Mouse (Mus musculus) c-Kit-negative CD71-positive TER-119-positive erythroid progenitor cells, embryonic 14.5 days (primary cell): ENCODE measurements around the gene Prn.

Experiments
- DNase-seq: peaks from one replicate; pipeline ENCODE4 v3.0.0-alpha.2; 2013; ENCODE audit warnings: low read depth, low spot score

The Prn gene

DNA sequence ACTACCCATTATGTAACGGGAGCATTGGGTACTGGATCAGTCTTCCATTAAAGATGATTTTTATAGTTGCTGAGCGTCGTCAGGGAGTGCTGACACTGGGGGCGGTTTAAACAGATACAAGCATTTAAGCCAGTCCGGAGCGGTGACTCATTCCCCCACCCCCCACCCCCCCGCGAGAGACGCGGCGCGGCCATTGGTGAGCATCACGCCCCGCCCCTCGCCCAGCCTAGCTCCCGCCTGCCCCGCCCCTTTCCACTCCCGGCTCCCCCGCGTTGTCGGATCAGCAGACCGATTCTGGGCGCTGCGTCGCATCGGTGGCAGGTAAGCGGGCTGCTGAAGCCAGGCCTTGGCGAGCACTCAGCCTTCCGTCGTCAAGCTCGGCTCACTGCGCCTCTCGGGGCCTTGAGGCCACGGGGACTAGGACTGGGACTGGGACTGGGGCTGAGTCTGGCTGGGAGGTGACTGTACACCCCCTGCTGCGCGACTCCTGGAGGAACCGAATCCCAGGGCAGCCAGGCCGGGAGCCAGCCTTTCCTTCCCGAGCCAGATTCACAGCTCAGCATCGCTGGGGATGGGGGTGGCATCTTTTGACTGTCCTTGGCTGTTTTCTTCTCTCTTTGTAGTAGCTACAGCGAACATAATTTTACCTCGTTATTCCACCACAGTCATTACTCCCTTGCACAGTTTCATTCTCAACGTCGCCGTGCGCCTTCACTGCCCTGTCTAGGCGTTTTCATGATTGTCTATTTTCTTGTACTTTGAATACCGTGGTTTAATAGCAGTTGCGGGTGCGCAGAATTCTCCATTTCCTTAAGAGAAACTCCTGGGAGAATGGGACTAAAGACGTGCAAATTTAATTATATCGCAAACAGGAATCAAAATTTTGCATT, at the start of gene Prn, which contains the start of gene Prnp:
Gene Prn (plus strand): TSS at position 275 of the 890 bp plus-strand sequence.
Gene Prnp (plus strand): TSS at position 246 of the 890 bp plus-strand sequence.
- DNase-seq: peak; percentile 91

DNA sequence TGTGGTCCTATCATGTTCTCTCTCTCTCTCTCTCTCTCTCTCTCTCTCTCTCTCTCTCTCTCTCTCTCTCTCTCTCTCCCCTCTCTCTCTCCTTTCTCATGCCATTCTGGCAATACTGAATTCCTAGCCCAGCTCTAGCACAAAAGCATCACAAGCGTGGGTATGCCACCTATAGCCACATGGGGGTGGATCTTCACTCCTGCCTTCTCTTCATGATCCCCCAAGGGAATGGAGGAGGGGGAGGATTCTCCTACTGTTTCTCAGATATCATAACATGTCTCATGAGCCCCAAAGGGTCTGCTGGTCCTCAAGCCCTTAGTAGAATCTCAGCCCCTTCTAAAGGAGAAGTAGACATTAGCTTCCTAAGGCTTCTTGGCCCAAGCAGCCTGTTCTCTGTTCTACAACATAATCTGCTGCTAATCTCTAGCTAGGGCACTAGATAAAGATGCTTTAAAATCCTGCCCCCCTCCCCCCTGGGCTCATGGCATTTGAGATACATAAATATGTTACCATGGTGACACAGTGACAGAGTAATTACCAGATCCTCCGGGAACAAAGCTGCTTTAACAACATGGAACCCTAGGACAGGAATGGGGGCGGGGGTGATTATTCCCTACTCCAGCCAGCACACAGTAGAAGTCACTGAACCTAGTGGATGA, 47.0 kb upstream of the Prn start:
- DNase-seq: no peak

DNA sequence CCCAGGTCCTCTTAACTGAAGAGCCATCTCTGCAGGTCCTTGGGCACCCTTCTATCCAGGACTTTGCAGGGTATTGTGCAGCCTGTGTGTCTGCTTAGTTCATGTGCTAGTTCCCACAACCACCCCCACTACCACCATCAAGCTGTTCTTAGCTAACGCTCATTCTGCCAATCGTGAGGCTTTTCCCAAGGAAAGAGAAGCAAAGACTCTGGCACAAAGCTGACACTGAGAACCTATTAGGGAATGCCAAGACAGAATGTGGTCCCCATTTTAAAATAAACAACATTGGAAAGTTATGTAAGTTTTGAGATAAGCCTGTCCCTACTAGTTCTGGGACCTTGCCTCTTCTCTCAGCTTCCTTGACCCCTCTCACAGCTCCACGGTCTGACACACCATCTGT, 46.3 kb upstream of the Prn start:
- DNase-seq: no peak

DNA sequence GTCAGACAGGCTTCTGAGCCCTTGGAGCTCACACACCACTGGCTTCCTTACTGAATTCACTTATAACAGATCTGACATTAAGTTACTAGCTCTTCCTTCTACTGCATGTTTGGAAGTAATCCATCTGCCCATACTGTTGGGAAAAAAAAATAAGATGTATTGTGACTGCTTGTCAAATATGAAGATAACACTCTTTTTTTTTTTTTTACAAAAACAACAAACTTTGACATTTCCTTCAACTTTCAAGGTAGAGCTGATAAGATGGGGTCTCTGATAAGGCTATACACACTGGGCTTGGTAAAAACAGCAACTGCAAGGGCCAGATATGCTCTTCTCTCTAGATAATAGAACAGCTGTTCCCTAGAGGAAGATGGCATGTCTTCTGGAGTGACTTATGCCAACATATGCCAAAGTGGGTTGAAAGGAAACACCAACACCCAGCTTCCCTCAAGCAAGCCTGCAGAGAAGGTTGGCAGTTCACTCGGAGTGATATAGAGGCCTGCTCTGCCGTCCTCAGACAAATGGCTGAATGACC, 45.4 kb upstream of the Prn start:
- no peak for DNase-seq

DNA sequence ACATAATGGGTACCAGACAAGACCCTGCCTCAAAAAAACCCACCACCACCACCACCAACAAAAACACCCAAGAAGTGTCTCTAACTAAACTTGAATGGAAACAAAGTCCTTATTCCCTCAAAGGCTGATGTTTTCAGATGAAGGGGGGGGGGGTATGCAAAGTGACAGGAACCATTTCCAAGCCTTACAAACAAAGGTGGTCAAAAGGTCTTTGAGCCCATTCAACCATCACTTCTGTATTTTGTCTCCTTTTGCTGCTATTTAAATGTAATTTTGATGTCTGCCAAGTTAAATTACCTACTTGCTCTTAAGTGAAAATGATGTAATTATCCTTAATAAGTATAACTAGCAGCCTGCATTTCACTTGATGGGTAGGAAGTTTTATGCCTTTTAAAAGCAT, 43.1 kb upstream of the Prn start:
- no peak for DNase-seq

DNA sequence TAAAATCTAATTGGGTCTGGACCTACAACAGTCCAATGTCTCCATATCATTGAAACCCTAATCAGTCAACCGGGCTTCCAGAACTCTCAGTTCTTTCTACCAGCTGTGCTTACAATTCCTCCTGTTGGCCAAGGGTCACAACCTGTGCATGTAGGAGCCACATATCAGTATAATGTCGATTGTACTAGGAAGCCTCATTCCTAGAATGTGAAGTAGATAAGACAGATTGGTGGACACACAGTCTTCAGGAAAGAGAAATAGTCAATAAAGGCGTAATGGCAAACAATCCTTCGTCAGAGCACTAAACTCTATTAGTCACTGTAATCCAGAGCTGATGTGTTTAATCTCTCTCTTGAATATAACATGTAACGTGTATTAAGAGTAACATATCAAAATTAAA, 40.8 kb upstream of the Prn start:
- no peak for DNase-seq

DNA sequence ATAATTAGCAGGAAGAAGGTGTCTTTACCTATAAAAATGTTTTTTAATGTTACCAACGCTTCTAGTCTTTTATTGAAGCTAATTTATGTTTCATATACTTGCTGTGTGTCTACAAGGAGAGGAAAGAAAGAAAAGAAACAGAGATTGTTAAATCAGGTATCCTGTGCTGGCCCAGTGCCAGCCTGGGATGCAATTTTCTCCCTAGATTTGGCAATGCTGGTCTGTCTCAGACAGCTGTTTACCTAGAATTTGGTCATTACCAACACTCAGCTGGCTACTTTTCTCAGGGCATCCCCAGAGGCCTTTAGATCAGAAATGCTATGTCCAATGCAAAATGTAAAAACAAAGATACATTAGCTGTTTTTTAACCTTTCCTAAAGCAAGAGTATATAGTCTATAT, 36.4 kb upstream of the Prn start:
- DNase-seq: no peak

DNA sequence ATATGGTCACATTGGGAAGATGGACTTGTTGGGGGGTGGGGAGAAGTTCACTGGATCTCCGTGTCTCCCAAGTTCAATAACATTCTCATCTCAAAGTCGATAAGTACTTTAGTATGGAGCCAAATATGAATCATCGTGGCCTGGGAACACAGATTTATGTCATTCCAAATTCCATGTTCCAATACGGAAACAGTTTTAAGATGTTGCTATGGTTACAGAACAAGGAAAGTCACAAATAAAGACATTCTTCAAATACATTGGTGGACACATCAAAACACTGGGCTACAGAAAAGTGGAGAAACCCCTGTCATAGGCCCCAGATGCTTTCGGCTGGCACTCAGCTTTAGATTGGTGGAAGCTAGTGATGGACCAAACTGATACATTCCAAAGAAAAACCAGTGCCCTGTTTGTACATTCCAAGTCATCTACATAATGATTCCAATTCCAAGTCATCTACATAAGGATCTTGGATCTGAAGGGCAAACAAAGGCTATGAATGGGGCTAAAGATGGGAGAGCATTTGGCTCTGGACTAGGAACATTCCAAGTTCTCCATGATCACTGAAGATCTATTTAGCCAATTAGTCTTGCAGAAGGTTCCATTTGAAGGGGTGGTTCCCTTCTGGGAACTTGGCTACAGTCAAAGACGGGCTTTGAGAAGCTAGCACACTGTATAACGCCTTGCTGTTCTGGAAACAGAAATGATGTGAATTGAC, 33.0 kb upstream of the Prn start:
- DNase-seq: no peak

DNA sequence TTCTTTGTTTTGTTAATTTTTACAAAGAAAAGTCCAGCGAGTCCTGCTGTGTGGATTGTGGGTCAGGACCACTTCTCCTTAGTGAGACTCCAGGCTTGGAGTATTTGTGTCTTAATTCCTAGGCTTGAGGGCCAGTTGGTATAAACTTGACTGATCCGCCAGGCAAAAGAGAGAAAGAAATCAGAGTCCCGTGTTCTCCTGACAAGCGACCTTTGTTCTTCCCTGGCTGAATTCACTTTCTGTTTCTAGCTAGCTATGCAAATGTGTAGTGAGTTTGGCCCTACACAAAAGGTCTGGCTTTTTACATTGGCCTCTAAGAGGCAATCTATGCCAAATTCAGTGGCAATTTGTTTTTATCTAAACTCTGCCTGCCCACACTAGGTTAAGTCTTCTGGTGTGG, 28.0 kb upstream of the Prn start:
- DNase-seq: no peak

DNA sequence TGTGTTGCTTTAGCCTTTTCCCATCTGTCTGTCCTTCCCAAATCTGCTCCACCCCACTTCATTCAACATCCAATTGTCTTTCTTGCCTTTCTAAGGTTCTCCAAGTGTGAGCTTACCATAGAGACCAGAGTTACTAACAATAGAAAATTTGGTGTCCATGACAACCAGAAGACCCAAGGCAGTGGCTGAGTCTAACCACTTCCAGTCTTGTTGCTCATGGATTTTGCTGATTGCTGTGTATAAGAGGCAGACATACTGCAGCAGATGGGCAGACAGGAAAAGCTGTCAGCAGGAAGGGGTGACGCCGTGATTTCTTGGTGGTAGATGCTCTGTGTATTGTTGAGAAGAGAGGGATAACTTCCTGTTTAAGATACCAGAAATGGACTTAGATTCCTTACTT, 26.6 kb upstream of the Prn start:
- DNase-seq: no peak

DNA sequence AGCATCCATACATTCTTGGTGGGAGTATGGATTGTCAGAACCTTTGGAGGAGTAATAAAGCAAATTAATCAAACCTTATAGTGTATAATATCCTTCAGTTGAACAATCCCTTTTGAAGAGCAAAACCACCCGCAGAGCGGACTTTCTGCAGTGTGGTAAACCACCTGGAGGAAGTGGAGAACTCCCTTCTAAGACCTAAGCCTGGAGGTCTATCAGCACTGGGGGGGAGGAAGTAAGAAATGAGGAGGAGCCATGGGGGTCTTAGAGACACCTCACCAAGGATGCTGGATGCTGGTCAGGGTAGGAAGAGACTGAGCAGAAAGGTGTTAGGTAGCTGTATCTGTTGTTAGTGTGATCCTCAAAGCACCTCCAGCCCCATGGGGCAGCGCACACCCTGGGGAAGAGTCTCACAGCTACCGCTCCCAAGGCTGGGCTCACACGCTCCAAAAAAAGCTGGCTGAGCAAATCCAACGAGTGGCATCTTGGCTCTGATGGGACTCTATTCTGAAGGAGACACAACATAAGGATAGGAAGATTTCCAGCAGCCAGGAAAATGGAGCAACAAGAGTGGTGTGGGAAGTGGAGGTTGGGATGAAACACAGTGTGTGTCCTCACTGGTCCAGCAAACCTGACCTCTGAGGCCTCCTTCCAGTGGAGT, 23.1 kb upstream of the Prn start:
- no peak for DNase-seq

DNA sequence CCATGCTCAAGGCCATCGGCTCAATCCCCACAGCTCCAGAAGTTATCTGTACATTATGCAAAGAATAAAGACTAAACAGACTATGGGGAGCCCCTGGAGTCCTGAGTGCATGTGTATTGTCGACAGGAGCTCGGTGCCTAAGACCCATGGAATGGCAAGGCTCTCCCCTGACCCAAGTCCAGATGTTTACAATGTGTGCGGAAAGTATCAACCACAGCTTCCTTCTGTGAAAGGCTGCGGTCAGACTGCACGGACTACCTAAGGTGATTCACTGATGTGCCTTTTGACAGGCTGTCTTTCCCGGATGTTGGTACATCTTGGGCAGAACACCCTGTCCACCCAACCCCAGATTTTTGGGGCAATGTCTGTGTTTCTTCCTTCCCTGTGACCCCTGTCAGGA, 21.5 kb upstream of the Prn start:
- DNase-seq: no peak

DNA sequence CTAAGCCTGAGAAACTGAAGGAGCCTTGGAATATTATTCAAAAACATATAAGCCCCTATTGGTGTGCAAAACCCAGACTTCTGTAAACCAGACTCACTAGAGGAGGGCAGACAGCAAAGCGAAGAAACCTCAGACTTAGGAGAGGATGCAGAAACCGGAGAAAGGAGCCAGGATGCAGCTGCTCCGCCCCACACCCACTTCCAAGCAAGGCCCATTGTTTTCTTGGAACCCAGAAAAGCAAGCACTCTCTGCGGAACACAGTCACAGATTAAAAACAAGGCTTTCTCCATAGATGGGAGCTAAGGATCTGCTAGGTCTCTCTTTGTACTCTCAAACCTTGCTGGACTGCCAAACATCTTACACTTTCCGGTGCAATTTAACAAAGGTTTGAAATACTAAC, 17.2 kb upstream of the Prn start:
- DNase-seq: no peak

DNA sequence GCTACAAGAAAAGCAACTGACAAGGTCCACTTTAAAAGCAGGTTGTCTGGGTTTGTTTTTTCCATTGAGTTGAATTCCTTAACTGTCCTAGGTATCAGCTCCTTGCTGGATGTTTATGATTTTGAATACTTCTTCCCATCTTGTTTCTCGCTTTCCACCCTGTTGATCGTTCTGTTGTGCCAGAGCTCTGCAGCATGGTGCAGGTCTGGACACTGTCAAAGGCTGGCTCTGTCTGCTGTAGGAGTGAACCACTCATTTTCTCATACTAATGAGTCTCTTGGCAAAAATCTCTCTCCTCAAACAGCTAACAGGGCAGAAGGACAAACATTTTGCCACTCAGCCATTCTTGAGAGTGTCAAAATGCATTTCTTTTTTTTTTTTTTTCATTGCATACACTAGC, 14.7 kb upstream of the Prn start:
- no peak for DNase-seq

DNA sequence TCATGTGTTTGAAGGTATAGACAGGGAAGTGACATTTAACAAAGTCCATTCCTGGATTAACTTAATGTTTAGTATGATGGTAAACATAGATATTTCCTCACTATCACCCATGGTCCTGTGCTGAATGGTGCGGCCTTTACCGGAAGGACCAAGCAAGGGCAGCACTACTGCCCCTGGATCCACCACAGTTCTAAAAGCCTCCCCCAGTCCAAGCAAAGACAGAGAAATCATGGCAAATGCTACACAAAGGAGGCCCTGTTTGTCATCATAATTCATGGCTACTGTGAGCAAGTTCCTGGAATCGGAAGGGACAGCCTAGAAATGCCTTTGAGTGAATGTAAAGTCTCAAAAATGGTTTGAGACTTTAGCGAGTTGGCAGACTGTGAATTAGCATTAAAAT, 13.7 kb upstream of the Prn start:
- no peak for DNase-seq

DNA sequence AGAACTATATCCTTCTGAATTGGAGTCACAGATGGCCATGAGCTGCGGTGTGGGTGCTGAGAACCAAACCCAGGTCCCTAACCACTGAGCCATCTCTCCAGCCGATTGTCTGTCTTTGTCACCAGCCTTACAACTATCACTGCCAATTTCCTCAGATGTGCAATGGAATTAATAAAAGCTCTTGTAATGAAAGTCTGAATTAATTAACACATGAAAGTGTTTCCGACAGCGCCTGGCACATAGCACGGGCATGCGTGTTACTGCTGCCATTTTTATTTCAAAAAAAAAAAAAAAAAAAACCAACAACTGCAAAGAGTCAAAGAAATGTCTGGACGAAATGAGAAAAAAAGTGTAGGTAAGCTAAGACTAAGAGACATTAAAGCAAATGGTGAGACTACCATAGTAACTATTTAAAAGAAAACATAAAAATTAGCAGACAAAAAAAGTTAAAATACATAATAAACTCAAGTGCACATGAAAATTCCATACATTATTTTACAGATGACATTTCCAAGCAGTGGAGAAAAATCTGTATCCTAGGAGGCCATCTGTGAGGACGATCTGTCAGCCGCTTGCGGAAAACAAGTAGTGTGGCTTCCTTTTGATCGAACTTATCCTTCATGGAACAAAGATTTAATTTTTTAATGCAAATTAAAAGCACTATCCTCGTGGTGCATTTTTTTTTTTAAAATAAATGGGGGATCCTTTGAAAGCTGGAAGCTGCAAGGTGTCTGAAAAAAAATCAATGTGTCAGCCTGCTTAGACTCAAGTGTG, 12.2 kb upstream of the Prn start:
- DNase-seq: no peak

DNA sequence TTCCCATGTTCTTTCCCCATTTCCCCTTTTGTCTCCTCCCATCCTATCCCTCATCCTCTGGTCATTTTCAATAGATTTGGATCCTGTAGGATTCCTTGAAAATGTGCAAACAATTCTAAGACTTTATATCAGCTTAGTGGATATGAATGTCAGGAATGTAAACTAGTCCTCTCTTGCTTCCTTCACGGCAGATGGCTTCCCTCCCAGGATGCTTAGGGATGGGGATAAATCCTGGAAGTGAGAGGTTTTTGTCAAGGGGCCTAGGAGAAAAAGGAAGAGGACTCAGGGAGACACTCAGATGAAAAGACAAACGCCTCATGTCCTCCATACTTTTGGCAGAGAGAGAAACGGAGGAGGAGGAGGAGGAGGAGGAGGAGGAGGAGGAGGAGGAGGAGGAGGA, 7.3 kb upstream of the Prn start:
- no peak for DNase-seq

DNA sequence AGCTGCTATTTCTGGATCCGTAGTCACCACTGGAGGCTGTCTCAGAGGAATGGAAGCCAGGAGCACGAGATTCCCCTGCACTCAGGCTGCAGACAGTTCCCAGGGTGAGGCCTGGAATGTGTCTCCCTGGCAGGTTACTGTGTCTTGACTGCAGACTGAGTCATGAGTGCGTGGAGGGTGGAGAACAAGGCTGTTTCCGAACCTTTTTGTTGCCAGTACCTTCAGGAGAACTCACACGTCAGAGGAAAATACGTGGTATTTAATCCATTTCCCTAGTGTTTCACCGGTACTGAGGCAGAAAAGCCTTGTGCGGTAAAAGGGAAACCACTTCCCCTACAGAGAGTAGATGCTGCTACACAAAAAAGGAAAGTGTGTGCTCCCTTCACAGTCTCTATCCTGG, 6.9 kb upstream of the Prn start:
- DNase-seq: no peak

DNA sequence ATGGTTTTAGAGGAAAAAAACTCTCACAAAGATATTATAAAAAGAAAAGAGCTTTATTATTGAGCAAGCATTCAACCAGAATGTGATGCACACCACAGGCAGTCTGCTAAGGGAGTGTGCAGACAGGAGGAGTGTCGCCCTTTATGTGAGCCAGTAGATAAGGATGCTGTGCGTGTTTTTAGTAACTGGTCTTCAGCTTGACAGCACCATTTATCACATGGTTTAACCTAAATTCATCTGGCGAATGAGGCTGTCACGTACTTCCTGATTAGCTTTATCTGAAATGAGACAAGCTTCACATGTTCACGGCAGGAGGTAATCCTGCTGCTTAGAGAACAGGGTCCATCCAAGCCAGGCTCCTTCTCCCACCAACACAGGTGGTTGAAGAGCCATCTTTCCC, 4.7 kb upstream of the Prn start:
- DNase-seq: peak; percentile 28

DNA sequence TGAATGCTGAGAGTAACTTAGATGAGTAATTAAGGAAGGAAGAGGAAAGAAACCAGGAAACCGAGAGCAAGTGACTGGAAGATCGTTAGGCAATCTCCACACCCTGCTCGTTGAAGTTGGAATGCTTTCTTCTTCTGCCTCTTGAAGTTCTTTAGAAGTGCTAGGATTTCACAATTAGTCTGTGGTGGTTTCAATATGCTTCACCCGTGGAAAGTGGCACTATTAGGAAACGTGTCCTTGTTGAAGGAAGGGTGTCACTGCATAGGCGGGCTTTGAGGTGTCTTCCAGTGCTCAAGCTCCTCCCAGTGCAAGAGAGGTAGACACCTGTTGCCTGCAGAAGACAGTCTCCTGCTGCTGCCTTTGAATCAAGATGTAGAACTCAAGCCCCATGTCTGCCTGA, 4.0 kb upstream of the Prn start:
- no peak for DNase-seq

DNA sequence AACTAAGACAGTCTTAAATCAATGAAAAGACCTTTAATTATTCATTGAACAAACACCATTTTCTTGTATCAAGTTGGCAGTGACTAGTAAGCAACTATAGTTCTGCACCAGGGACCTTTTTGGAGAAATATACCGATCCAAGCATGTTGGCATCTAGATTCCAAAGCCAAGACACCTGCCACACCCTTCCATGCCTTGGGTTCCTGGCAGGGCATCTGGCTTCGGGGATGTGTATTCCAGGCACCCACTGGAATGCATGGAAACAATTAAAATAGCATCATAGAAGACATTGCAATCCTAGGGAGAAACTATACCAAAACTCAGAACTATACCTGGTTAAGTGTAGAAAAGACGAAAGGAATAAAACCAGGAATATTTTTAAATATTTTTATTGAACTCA, 3.5 kb upstream of the Prn start:
- DNase-seq: no peak
